Mouse (Mus musculus) hindbrain, embryonic 15.5 days (tissue): ENCODE data around the gene Tspan10. TPM values are rescaled to one million over a fixed set of nuclear protein-coding genes. Genes with fewer than 3 reads are reported as not detected.
"Not testable (repeated sequence)": the region's sequence is repeated elsewhere in the genome, so short reads cannot be mapped to it uniquely, and the experiment has no call there.

Experiments
- ATAC-seq: fragments of 200-750 bp; cut with Nextera tagmentation; 2 replicates; pipeline ENCODE4 v1.8.0; 2017; ENCODE audit warnings: low read depth, moderate number of reproducible peaks, moderate TSS enrichment; ENCODE audit not compliant: low FRiP score
- H3K27ac ChIP-seq: fragments of 300-500 bp; sonication (generic); replicated peaks from 2 replicates; pipeline ENCODE4 v1.5.1; 2015; ENCODE audit warnings: mild to moderate bottlenecking, inconsistent platforms
- H3K27me3 ChIP-seq: fragments of 300-500 bp; sonication (generic); 2 replicates; pipeline ENCODE4 v1.6.1; 2015; ENCODE audit warnings: control low read depth, inconsistent platforms
- H3K36me3 ChIP-seq: fragments of 300-500 bp; sonication (generic); 2 replicates; pipeline ENCODE4 v1.6.1; 2015; ENCODE audit warnings: control low read depth, inconsistent platforms
- H3K4me1 ChIP-seq: fragments of 300-500 bp; sonication (generic); replicated peaks from 2 replicates; pipeline ENCODE4 v1.6.1; 2015; ENCODE audit warnings: control low read depth, inconsistent platforms
- H3K4me2 ChIP-seq: fragments of 300-500 bp; sonication (generic); 2 replicates; pipeline ENCODE4 v1.6.1; 2015; ENCODE audit warnings: moderate library complexity, mild to moderate bottlenecking, inconsistent platforms
- H3K4me3 ChIP-seq: fragments of 300-500 bp; sonication (generic); 2 replicates; pipeline ENCODE4 v1.5.1; 2015; ENCODE audit warnings: mild to moderate bottlenecking, inconsistent platforms
- H3K9ac ChIP-seq: fragments of 300-500 bp; sonication (generic); 2 replicates; pipeline ENCODE4 v1.6.1; 2015; ENCODE audit warnings: inconsistent platforms
- H3K9me3 ChIP-seq: fragments of 300-500 bp; sonication (generic); 2 replicates; pipeline ENCODE4 v1.6.1; 2016; ENCODE audit warnings: control low read depth, inconsistent platforms
- WGBS: fragments of 180-500 bp; shearing (Covaris S2); methylation state at CpG from one replicate; pipeline ENCODE4 v1.1.7; 2015; 5-methylcytosine and 5-hydroxymethylcytosine counted together
- polyA plus RNA-seq: library from polyadenylated mRNA; unstranded; fragments of >200 nt; fragmentation: Nextera tagmentation; extraction: Ambion mirVana; gene quantifications from 2 replicates; pipeline ENCODE4 v1.2.1, GENCODE M21; 2015

Tspan10 gene
- polyA plus RNA-seq: not detected in 2 replicates

DNA sequence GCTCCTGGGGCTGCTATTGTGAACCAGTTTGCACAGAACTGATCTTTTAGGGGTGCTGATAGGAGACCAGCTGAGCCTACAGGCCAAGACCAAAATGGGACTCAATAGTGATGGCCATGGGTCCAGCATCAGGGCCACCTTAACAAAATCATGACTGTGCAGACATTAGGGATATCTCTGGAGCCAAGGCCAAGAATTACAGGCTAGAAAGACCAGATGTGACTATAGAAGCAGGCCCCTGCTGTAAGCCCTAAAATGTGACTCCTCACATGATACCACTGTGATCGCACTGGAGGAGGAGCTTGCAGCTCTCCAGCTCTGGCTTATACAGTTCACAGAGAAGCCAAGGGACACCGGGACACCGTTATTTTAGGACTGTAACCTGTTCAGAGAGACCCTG lies at the start of gene Tspan10:
Gene Tspan10 (plus strand): TSS at position 301 of the 400 bp plus-strand sequence.
- Histone ChIP-seq H3K27me3 (no peaks in the 10 kb centered on the region), H3K9ac (no peak within 1 kb of the TSS), H3K4me3 (no peak within 1 kb of the TSS), H3K4me1 (no peaks in the 10 kb centered on the region), H3K4me2 (no peak within 1 kb of the TSS), H3K9me3 (no peaks in the 10 kb centered on the region), H3K27ac (no peak within 1 kb of the TSS), H3K36me3 (no peaks in the 10 kb centered on the region)
- ATAC-seq: no peak
- WGBS: 92% methylated on average over 3 of the region's 3 CpGs

DNA sequence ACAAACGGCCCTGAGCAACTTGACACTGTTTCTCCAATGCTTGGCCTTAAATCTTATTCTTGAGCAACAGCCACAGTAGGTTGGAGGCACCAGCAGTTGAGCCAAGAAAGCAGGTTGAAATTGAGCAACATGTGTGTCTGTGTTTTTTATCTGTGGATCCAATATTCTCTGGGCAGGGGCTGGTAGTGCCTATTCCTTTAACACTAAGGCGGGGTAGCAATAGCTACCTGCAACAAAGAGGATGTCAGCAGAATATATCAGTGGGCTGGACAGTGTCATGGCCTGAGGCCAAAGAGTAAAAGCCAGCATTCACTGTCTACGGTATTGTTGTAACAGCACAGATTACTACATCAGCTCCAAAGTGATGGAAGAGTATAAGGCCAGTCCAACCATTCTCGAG lies 46.8 kb upstream of the Tspan10 start:
- Histone ChIP-seq H3K4me3 (no peak overlapping the region), H3K27me3 (no peaks in the 10 kb centered on the region), H3K27ac (no peak overlapping the region), H3K4me1 (no peaks in the 10 kb centered on the region), H3K36me3 (peaks cover 33% of the 10 kb centered on the region; the same call in 1 of the 2 replicates), H3K4me2 (no peak overlapping the region), H3K9me3 (no peaks in the 10 kb centered on the region), H3K9ac (no peak overlapping the region)
- 83% methylated on average over 4 of the region's 4 CpGs for WGBS
- no peak for ATAC-seq

DNA sequence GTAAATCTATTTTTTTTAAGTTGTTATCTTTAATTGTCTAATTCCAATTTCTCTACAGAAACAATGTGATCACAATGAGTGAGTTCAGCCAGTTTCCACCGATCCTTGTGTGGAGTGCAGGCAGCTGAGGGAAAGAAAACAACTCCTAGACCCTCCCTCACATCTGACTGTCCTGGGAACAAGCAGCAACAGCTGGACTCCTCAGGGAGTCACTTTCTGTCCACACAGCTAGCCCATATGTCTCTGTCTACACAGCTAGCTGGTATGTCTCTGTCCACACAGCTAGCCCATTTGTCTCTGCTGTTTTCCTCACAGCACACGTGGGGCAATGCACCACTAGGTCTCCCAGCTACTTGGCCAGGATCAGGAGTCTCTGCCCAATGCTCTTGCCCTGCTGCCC lies 44.8 kb upstream of the Tspan10 start:
- WGBS: 81% methylated on average over 2 of the region's 2 CpGs

DNA sequence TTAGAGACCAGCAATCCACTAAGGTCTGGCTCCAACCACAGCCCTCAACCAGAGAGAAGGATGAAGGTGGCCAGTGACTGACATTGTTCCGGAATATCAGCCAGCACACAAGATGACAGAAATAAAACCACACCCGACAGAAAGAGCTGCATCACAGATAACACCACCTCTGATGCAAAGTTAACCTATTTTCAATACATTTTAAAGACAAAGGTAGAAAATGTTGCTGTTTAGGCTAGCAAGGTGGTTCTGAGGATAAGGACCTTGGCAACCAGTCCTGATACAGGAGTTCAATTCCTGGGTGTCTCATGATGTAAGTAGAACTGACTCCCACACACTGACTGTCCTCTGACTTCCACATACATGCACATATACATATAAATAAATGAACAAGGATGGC lies 43.1 kb upstream of the Tspan10 start:
- Histone ChIP-seq H3K36me3 (peaks cover 46% of the 10 kb centered on the region), H3K9me3 (no peaks in the 10 kb centered on the region), H3K4me2 (no peak overlapping the region), H3K27me3 (no peaks in the 10 kb centered on the region), H3K27ac (no peak overlapping the region), H3K9ac (no peak overlapping the region), H3K4me3 (no peak overlapping the region), H3K4me1 (no peaks in the 10 kb centered on the region)
- 95% methylated on average over 2 of the region's 2 CpGs for WGBS
- no peak for ATAC-seq

More for the DNA sequence above, 44.8 kb upstream of the Tspan10 start:
- no peak overlapping the region for H3K4me3 ChIP-seq
- no peak for ATAC-seq
- no peaks in the 10 kb centered on the region for H3K9me3 ChIP-seq
- H3K36me3 ChIP-seq: peaks cover 37% of the 10 kb centered on the region; the same call in 1 of the 2 replicates
- no peak overlapping the region for H3K9ac ChIP-seq
- H3K4me2 ChIP-seq: no peak overlapping the region
- H3K4me1 ChIP-seq: no peaks in the 10 kb centered on the region
- no peak overlapping the region for H3K27ac ChIP-seq
- no peaks in the 10 kb centered on the region for H3K27me3 ChIP-seq

DNA sequence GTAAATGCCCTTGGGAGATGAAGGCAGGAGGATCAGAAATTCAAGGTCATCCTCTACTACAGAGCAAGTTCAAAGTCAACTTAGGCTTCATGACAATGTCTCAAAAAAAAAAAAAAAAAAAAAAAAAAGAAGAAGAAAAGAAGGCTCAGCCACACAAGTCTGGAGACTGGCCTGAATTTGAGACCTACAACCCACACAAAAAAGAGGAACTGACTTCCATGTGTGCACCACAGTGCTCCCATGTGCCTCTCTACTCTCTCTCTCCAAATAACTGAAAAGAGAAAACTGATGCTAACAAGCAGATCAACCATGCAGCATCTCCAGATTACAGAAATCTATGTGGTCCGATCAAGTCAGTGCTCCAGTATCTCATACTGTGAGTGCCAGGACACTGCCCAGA lies 37.6 kb upstream of the Tspan10 start:
- Histone ChIP-seq H3K27me3 (no peaks in the 10 kb centered on the region), H3K9me3 (no peaks in the 10 kb centered on the region)

GRCm38 (mm10) chr11:120405867-120406266 lies 36.6 kb upstream of the Tspan10 start:
- Histone ChIP-seq H3K9ac (no peak overlapping the region), H3K9me3 (no peaks in the 10 kb centered on the region), H3K4me2 (no peak overlapping the region), H3K4me3 (no peak overlapping the region), H3K27me3 (no peaks in the 10 kb centered on the region), H3K27ac (no peak overlapping the region), H3K36me3 (peaks cover 76% of the 10 kb centered on the region), H3K4me1 (no peaks in the 10 kb centered on the region)
- WGBS: 93% methylated on average over 3 of the region's 3 CpGs
- ATAC-seq: no peak

More for the DNA sequence above, 37.6 kb upstream of the Tspan10 start:
- H3K4me1 ChIP-seq: no peaks in the 10 kb centered on the region
- no peak for ATAC-seq
- no peak overlapping the region for H3K4me3 ChIP-seq
- peaks cover 76% of the 10 kb centered on the region for H3K36me3 ChIP-seq
- H3K4me2 ChIP-seq: no peak overlapping the region
- no peak overlapping the region for H3K9ac ChIP-seq
- 100% methylated on average over 1 of the region's 1 CpGs for whole genome bisulfite sequencing
- no peak overlapping the region for H3K27ac ChIP-seq

GRCm38 (mm10) chr11:120406445-120406844 lies 36.0 kb upstream of the Tspan10 start:
- Histone ChIP-seq H3K4me2 (no peak overlapping the region), H3K27ac (no peak overlapping the region), H3K9ac (no peak overlapping the region), H3K4me1 (no peaks in the 10 kb centered on the region), H3K27me3 (no peaks in the 10 kb centered on the region), H3K36me3 (peaks cover 79% of the 10 kb centered on the region), H3K4me3 (no peak overlapping the region), H3K9me3 (no peaks in the 10 kb centered on the region)
- 78% methylated on average over 1 of the region's 1 CpGs for WGBS
- ATAC-seq: no peak

- H3K4me3 ChIP-seq, H3K27me3 ChIP-seq, H3K27ac ChIP-seq, ATAC-seq, H3K9me3 ChIP-seq, H3K9ac ChIP-seq, H3K4me1 ChIP-seq, H3K4me2 ChIP-seq: not testable (repeated sequence)
- whole genome bisulfite sequencing: 95% methylated on average over 7 of the region's 10 CpGs
- H3K36me3 ChIP-seq: peaks cover 82% of the 10 kb centered on the region
These were observed 28.8 kb upstream of the Tspan10 start for GRCm38 (mm10) chr11:120413621-120414020.

- Histone ChIP-seq H3K36me3 (peaks cover 71% of the 10 kb centered on the region), H3K9ac (no peak overlapping the region), H3K4me1 (no peaks in the 10 kb centered on the region), H3K27me3 (no peaks in the 10 kb centered on the region), H3K27ac (no peak overlapping the region), H3K4me3 (no peak overlapping the region), H3K4me2 (no peak overlapping the region), H3K9me3 (no peaks in the 10 kb centered on the region)
- ATAC-seq: no peak
- WGBS: 95% methylated on average over 7 of the region's 7 CpGs
These were observed 24.6 kb upstream of the Tspan10 start for GRCm38 (mm10) chr11:120417852-120418251.

- Histone ChIP-seq H3K4me2 (no peak overlapping the region), H3K27ac (no peak overlapping the region), H3K4me1 (no peaks in the 10 kb centered on the region), H3K36me3 (peaks cover 70% of the 10 kb centered on the region), H3K9ac (no peak overlapping the region), H3K4me3 (no peak overlapping the region), H3K27me3 (no peaks in the 10 kb centered on the region), H3K9me3 (no peaks in the 10 kb centered on the region)
- WGBS: 100% methylated on average over 1 of the region's 1 CpGs
- ATAC-seq: no peak
These were observed 23.9 kb upstream of the Tspan10 start for GRCm38 (mm10) chr11:120418592-120418991.

- no peak overlapping the region for H3K4me3 ChIP-seq
- H3K36me3 ChIP-seq: peaks cover 68% of the 10 kb centered on the region
- no peak overlapping the region for H3K4me2 ChIP-seq
- H3K9me3 ChIP-seq: no peaks in the 10 kb centered on the region
- H3K9ac ChIP-seq: no peak overlapping the region
- no peak for ATAC-seq
- no peak overlapping the region for H3K27ac ChIP-seq
- 91% methylated on average over 13 of the region's 13 CpGs for WGBS
- H3K27me3 ChIP-seq: no peaks in the 10 kb centered on the region
- H3K4me1 ChIP-seq: no peaks in the 10 kb centered on the region
These were observed 19.5 kb upstream of the Tspan10 start for GRCm38 (mm10) chr11:120422651-120423568.

- Histone ChIP-seq H3K27ac (no peak overlapping the region), H3K9me3 (no peaks in the 10 kb centered on the region), H3K36me3 (peaks cover 68% of the 10 kb centered on the region), H3K4me1 (no peaks in the 10 kb centered on the region), H3K9ac (no peak overlapping the region), H3K4me2 (no peak overlapping the region), H3K4me3 (no peak overlapping the region), H3K27me3 (no peaks in the 10 kb centered on the region)
- ATAC-seq: no peak
- WGBS: 70% methylated on average over 9 of the region's 9 CpGs
These were observed 18.7 kb upstream of the Tspan10 start for GRCm38 (mm10) chr11:120423569-120424295.
